Mouse (Mus musculus): Measurements from ENCODE around the gene Eef1akmt3. TPM values are rescaled to one million over a fixed set of nuclear protein-coding genes. Genes with fewer than 3 reads are reported as not detected.
A peak's percentile ranks its signal among the peaks of the same experiment; 100 is the strongest.

Eef1akmt3 gene
- polyA plus RNA-seq, 1 experiment from 2014 or later = 0.16 TPM

DNA sequence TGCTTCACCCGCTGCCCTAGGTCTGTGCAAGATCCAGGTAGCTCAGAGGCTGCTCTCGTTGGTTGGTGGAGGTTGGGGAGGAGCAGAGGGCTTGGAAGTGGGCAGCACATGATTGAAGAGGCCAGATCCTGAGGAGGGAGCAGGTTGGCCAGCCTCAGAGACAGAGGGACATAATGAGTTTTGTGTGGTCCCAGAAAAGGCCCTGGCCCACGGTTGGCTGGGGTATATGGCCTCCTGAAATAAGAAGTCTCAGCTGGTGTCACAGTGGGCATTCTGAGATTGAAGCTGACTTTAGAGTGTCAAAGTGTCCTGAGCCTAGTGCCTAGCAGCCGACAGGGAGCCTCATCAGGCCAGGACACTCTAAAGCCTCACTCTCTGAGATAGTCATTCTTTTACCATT lies 56.2 kb downstream of the Eef1akmt3 start:
- Histone ChIP-seq H3K9ac (ENCODE audit: low read length) (peak overlapping the region; percentile 45), H3K4me2 (ENCODE audit: low read depth, low read length) (peak overlapping the region; percentile 82), H3K27me3 (ENCODE audit: control insufficient read depth, insufficient read depth, low read length) (no peaks in the 10 kb centered on the region), H3K27ac (ENCODE audit: low read length) (peak overlapping the region; percentile 69), H3K4me3 (ENCODE audit: low read length) (no peak overlapping the region), H3K9me3 (replicated peaks; ENCODE audit: control insufficient read depth, low read length) (no peaks in the 10 kb centered on the region), H3K36me3 (ENCODE audit: control insufficient read depth, insufficient read depth) (no peaks in the 10 kb centered on the region), H3K4me1 (ENCODE audit: control insufficient read depth, insufficient read depth, low read length) (peaks cover 87% of the 10 kb centered on the region)
- WGBS = 67% methylated on average over 4 of the region's 4 CpGs
- no peak for ATAC-seq (replicated peaks; ENCODE audit: extremely low read depth, insufficient read depth, low FRiP score)

DNA sequence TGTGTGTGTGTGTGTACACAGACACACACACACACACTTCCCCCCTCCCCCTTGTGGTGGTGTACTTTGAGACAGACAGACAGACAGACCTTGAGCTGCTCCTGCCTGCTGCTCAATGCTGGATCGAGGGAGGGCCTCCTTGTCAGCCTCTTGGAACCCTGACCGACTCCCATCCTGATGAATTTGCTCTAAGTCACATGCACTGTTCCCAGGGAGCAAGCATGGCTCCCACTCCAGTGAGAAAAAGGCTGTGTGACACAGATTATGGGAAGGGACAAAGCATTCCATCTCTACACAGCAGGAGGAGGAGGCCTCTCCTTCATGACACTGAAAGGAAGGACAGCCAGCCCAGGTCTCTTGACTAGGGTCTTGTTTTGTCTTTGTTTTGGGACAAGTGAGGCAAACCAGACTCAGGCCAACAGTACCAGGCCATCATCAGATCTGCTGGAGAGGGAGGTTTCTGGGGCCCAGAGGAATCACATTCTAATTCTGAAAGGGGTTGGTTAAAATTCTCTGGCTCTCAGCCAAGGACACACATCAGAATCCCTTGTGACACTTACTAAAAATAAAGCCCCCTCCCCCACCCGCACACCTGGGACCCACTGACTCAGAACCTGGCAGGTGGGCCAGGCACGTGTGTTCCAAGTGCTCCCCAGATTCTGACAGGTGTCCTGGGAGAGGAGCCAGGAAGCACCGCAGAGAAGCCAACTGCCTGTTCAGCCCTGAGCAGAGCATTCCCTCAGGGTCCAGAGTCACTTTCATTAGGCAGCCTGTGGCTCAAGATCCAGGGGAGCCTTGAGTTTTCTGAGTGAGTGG lies 56.9 kb downstream of the Eef1akmt3 start:
- Histone ChIP-seq H3K4me1 (ENCODE audit: control insufficient read depth, insufficient read depth, low read length) (peaks cover 84% of the 10 kb centered on the region), H3K4me2 (ENCODE audit: low read depth, low read length) (peak overlapping the region; percentile 82), H3K27me3 (ENCODE audit: control insufficient read depth, insufficient read depth, low read length) (no peaks in the 10 kb centered on the region), H3K9ac (ENCODE audit: low read length) (peak overlapping the region; percentile 98), H3K36me3 (ENCODE audit: control insufficient read depth, insufficient read depth) (no peaks in the 10 kb centered on the region), H3K4me3 (ENCODE audit: low read length) (no peak overlapping the region), H3K27ac (ENCODE audit: low read length) (peak overlapping the region; percentile 69), H3K9me3 (replicated peaks; ENCODE audit: control insufficient read depth, low read length) (no peaks in the 10 kb centered on the region)
- WGBS = 10% methylated on average over 5 of the region's 5 CpGs
- no peak for ATAC-seq (replicated peaks; ENCODE audit: extremely low read depth, insufficient read depth, low FRiP score)

DNA sequence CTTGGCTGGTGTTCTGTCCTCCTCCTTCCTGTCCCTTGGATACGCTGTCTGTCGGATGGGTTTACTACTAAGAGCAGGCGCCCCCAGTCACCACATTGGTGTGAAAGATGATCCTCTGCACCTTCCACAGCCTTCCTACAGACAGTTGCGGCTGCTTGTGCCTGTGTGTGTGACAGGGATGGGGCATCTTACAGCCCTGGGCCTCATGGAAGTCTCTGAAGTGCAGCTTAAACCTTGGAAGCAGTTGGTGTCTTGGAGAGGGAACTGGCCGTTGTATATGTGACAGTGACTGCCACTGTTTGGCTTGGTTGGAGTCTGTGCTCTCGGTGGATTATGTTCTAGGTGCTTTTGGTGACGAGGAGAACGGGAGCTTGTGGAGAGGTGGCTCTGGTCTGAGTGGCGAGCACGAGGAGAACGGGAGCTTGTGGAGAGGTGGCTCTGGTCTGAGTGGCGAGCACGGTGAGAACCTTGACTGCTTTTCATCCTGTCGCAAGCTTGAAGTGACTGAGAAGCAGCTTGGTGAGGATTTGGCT lies 58.1 kb downstream of the Eef1akmt3 start:
- peak overlapping the region; percentile 79 for H3K4me3 ChIP-seq (ENCODE audit: low read length)
- 21% methylated on average over 14 of the region's 14 CpGs for WGBS
- peak overlapping the region; percentile 82 for H3K4me2 ChIP-seq (ENCODE audit: low read depth, low read length)
- ATAC-seq (replicated peaks; ENCODE audit: extremely low read depth, insufficient read depth, low FRiP score) = no peak
- peaks cover 77% of the 10 kb centered on the region for H3K4me1 ChIP-seq (ENCODE audit: control insufficient read depth, insufficient read depth, low read length)
- peak overlapping the region; percentile 69 for H3K27ac ChIP-seq (ENCODE audit: low read length)
- peak overlapping the region; percentile 98 for H3K9ac ChIP-seq (ENCODE audit: low read length)
- no peaks in the 10 kb centered on the region for H3K9me3 ChIP-seq (replicated peaks; ENCODE audit: control insufficient read depth, low read length)
- H3K36me3 ChIP-seq (ENCODE audit: control insufficient read depth, insufficient read depth) = no peaks in the 10 kb centered on the region
- no peaks in the 10 kb centered on the region for H3K27me3 ChIP-seq (ENCODE audit: control insufficient read depth, insufficient read depth, low read length)

DNA sequence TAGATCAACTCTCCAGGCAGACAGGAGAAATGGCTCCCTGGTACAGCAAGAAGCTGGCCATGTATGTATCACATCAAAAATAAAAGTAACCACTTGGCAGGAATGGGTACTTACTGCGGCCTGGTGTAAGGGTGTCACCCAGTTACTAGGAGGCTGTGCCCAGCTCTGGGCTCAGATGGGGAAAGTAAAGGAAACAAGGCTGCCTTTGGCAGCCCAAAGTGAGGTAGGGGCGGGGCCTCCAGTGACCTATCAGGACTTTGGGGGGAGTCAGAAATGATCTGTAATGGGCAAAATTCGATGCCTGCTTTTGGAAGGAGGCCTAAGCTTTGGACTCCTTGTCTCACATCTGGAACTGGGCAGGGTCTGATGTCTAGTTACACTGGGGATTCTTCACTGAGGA lies 59.6 kb downstream of the Eef1akmt3 start:
- ATAC-seq (replicated peaks; ENCODE audit: extremely low read depth, insufficient read depth, low FRiP score) = no peak
- no peaks in the 10 kb centered on the region for H3K9me3 ChIP-seq (replicated peaks; ENCODE audit: control insufficient read depth, low read length)
- peak overlapping the region; percentile 98 for H3K9ac ChIP-seq (ENCODE audit: low read length)
- H3K4me2 ChIP-seq (ENCODE audit: low read depth, low read length) = peak overlapping the region; percentile 82
- no peaks in the 10 kb centered on the region for H3K36me3 ChIP-seq (ENCODE audit: control insufficient read depth, insufficient read depth)
- peak overlapping the region; percentile 69 for H3K27ac ChIP-seq (ENCODE audit: low read length)
- no peaks in the 10 kb centered on the region for H3K27me3 ChIP-seq (ENCODE audit: control insufficient read depth, insufficient read depth, low read length)
- H3K4me3 ChIP-seq (ENCODE audit: low read length) = peak overlapping the region; percentile 79
- 45% methylated on average over 3 of the region's 3 CpGs for WGBS
- peaks cover 68% of the 10 kb centered on the region for H3K4me1 ChIP-seq (ENCODE audit: control insufficient read depth, insufficient read depth, low read length)

MicroRNA genes within 50 kb of the gene (microRNA counts, 519-probe panel; counts per million panel counts)
- microRNA mmu-miR-26a (2,479 counts per million, percentile 58 among the panel's probes with 10 or more counts), microRNA mmu-miR-546 (not detected)

Small RNA genes lying within 50 kb of the gene (microRNA-seq; reads per million reads assigned to microRNA genes)
- 32.6 reads per million, percentile 39 among the genes with 10 or more reads in this experiment for gene Mir26a-2
- 0.79 reads per million for gene Mir546

Other genes with a start within 250 kb of the Eef1akmt3 start
- gene Atp23, start 140.2 kb downstream of the Eef1akmt3 start, polyA plus RNA-seq (2015; fragmentation: Nextera tagmentation; extraction: Ambion mirVana) = 10.3 and 11.3 TPM in 2 replicates
- 38.2 and 41.8 TPM in 2 replicates for gene Ctdsp2, start 62.8 kb downstream of the Eef1akmt3 start, polyA plus RNA-seq (2015; fragmentation: Nextera tagmentation; extraction: Ambion mirVana)
- 0.27 and 0.84 TPM in 2 replicates for gene Avil, start 40.8 kb downstream of the Eef1akmt3 start, polyA plus RNA-seq (2015; fragmentation: Nextera tagmentation; extraction: Ambion mirVana)
- 89.3 and 93.4 TPM in 2 replicates for gene Tsfm, start 10.7 kb downstream of the Eef1akmt3 start, polyA plus RNA-seq (2015; fragmentation: Nextera tagmentation; extraction: Ambion mirVana)
- gene Mettl1, start 99 bp downstream of the Eef1akmt3 start, polyA plus RNA-seq (2015; fragmentation: Nextera tagmentation; extraction: Ambion mirVana) = 28.3 and 30.6 TPM in 2 replicates
- 0.08 and 0.14 TPM in 2 replicates for gene Cyp27b1, start 6.7 kb upstream of the Eef1akmt3 start, polyA plus RNA-seq (2015; fragmentation: Nextera tagmentation; extraction: Ambion mirVana)
- gene March9, start 18.7 kb upstream of the Eef1akmt3 start, polyA plus RNA-seq (2015; fragmentation: Nextera tagmentation; extraction: Ambion mirVana) = 0.12 and 0.32 TPM in 2 replicates
- 834 and 885 TPM in 2 replicates for gene Cdk4, start 22.0 kb upstream of the Eef1akmt3 start, polyA plus RNA-seq (2015; fragmentation: Nextera tagmentation; extraction: Ambion mirVana)
- 110 and 112 TPM in 2 replicates for gene Tspan31, start 28.8 kb upstream of the Eef1akmt3 start, polyA plus RNA-seq (2015; fragmentation: Nextera tagmentation; extraction: Ambion mirVana)
- 0.32 and 0.42 TPM in 2 replicates for gene Agap2, start 33.8 kb upstream of the Eef1akmt3 start, polyA plus RNA-seq (2015; fragmentation: Nextera tagmentation; extraction: Ambion mirVana)
- 55.9 and 57.5 TPM in 2 replicates for gene Os9, start 79.6 kb upstream of the Eef1akmt3 start, polyA plus RNA-seq (2015; fragmentation: Nextera tagmentation; extraction: Ambion mirVana)
- 3.4 and 6.5 TPM in 2 replicates for gene B4galnt1, start 123.7 kb upstream of the Eef1akmt3 start, polyA plus RNA-seq (2015; fragmentation: Nextera tagmentation; extraction: Ambion mirVana)
- gene Slc26a10, start 139.1 kb upstream of the Eef1akmt3 start, polyA plus RNA-seq (2015; fragmentation: Nextera tagmentation; extraction: Ambion mirVana) = 16.2 and 17.6 TPM in 2 replicates
- 26.0 and 27.0 TPM in 2 replicates for gene Arhgef25, start 148.6 kb upstream of the Eef1akmt3 start, polyA plus RNA-seq (2015; fragmentation: Nextera tagmentation; extraction: Ambion mirVana)
- 69.9 and 72.5 TPM in 2 replicates for gene Dtx3, start 154.2 kb upstream of the Eef1akmt3 start, polyA plus RNA-seq (2015; fragmentation: Nextera tagmentation; extraction: Ambion mirVana)
- gene Pip4k2c, start 170.1 kb upstream of the Eef1akmt3 start, polyA plus RNA-seq (2015; fragmentation: Nextera tagmentation; extraction: Ambion mirVana) = 26.3 and 27.2 TPM in 2 replicates
- 0.36 and 0.70 TPM in 2 replicates for gene Kif5a, start 221.8 kb upstream of the Eef1akmt3 start, polyA plus RNA-seq (2015; fragmentation: Nextera tagmentation; extraction: Ambion mirVana)
- gene Dctn2, start 224.9 kb upstream of the Eef1akmt3 start, polyA plus RNA-seq (2015; fragmentation: Nextera tagmentation; extraction: Ambion mirVana) = 148 and 152 TPM in 2 replicates
- 11.4 and 11.7 TPM in 2 replicates for gene Mbd6, start 247.5 kb upstream of the Eef1akmt3 start, polyA plus RNA-seq (2015; fragmentation: Nextera tagmentation; extraction: Ambion mirVana)

Measured in heart, embryonic 16.5 days (tissue).